Mouse (Mus musculus) ES-E14 (cell line): ENCODE data around the gene Kalrn.

Source experiments
- CHD2 ChIP-seq: IDR thresholded peaks from 2 replicates; pipeline ENCODE4 v1.6.1; 2014; ENCODE audit warnings: mild to moderate bottlenecking, low read depth, low read length, inconsistent platforms
- HCFC1 ChIP-seq: IDR thresholded peaks from 2 replicates; pipeline ENCODE4 v1.6.1; 2012; ENCODE audit warnings: low read length, inconsistent platforms, borderline replicate concordance; ENCODE audit not compliant: insufficient read depth
- MAFK ChIP-seq: IDR thresholded peaks from 2 replicates; pipeline ENCODE4 v1.6.1; 2014; ENCODE audit warnings: mild to moderate bottlenecking, low read depth, low read length, inconsistent platforms; ENCODE audit not compliant: insufficient read depth
- ZNF384 ChIP-seq: IDR thresholded peaks from 2 replicates; pipeline ENCODE4 v1.6.1; 2012; ENCODE audit warnings: low read depth, low read length, inconsistent platforms

DNA sequence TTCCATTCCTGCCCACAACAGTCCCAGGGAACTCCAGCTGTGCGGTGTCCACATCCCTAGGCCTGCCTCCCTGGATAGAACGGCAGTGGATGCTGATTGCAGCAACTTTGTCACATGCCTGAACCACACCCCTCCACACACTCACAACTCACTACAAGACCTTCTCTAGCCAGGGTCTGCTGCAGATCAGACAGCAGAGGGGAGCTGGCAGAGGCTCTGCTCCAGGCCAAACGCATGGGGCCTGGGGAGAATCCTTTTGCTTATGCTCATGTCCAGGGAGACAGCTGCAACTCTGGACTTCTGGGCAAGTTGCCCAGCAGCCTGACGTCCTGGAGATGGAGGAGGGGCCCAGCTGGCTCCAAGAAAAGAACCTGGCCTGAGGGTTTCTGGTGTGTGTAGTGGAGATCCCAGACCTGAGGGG, 132.3 kb downstream of the Kalrn start:
- TF ChIP-seq MAFK (no peak), ZNF384 (no peak), CHD2 (no peak), HCFC1 (no peak)
